Mouse (Mus musculus) small intestine, adult 2 months (tissue): ENCODE data around the gene 1810049J17Rik.

Source experiments
- CTCF ChIP-seq: fragments of 200-500 bp; IDR thresholded peaks from 2 replicates; pipeline ENCODE4 v1.5.1; 2012; ENCODE audit warnings: low read depth, mild to moderate bottlenecking, control low read depth, inconsistent platforms, low read length, moderate library complexity, mixed read lengths; ENCODE audit not compliant: insufficient replicate concordance, insufficient read length; ENCODE audit errors: extremely low read depth
- POLR2A ChIP-seq: fragments of 200-500 bp; IDR thresholded peaks from 2 replicates; pipeline ENCODE4 v1.6.1; 2012; ENCODE audit warnings: low read depth, mild to moderate bottlenecking, control low read depth, inconsistent platforms, low read length, moderate library complexity

GRCm38 (mm10) chr15:12360519-12361212, 39.0 kb upstream of the 1810049J17Rik start:
- TF ChIP-seq CTCF (no peak), POLR2A (no peak)
